Mouse (Mus musculus): ENCODE data around the gene Itgb7.
"Not testable (repeated sequence)": the region's sequence is repeated elsewhere in the genome, so short reads cannot be mapped to it uniquely, and the experiment has no call there.

Itgb7 gene

DNA sequence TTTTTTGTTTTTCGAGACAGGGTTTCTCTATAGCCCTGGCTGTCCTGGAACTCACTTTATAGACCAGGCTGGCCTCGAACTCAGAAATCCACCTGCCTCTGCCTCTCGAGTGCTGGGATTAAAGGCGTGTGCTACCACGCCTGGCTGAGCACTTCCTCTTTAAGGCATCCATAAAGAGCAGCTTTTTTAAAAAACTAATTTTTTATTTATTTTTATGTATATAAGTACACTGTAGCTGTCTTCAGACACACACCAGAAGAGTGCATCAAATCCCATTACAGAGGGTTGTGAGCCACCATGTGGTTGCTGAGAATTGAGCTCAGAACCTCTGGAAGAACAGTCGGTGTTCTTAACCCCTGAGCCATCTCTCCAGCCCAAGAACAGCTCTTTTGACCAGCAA, 6.1 kb downstream of the Itgb7 start:
- DNase-seq (ENCODE audit: low read depth, low spot score): not testable (repeated sequence)

- no peak for DNase-seq (ENCODE audit: low read depth, low spot score)
Observed at GRCm38 (mm10) chr15:102224992-102225617, 6.6 kb downstream of the Itgb7 start.

DNA sequence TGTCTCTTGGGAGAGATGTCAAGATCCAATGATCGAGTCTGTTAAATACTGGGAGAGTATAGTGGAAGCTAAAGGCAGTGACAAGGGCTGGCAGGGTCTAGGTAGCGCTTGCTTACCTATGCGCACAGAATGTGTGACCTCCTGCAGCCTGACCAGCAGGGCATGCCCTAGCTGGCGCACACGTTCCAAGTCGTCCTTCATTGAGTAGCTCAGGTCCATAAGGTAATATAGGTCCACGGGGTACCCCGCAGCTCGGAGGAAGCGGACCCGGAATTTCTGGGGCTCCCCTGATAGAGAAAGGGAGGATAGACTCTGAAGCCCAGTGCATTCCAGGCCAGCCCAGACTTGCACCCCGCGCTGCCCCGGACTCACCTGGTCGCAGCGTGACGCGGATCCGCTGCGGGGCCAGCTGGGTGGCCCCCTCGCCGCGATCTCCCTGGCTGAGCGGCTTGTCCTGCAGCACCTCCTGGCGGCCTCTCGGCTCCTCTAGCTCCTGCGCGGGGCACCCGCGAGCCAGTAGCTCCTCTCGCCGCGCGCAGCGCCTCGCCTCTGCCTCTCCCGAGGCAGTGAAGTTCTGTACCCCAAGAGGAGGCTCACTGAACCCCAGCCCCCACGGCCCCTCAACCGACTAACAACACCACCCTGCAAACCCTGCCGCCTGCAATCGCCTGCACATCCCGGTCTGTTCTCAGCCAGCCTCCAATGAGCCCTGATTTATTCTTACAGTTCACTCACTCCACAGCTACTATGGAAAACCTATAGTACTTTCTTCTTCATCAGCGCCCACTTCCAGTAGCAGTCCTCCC, 7.4 kb downstream of the Itgb7 start:
- peak; percentile 71 for DNase-seq (ENCODE audit: low read depth, low spot score)

DNA sequence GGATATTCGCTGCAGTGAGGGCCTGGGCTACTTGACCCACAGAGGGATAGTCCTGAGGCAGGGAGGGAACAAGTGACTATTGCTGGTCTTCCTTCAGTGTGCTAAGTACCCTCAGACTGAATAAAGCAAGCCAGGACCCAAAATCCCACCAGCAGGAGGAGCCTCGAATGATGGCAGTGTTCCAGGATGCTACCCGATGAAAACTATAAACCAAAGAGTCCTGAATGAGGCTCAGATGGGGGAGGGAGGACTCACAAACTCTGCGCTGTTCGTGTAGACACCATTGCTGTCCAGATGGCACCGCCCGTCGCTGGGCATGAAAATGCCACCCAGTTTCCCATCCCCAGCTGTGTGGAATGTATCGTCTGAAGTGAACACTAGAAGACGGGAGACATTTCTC, 9.4 kb downstream of the Itgb7 start:
- no peak for DNase-seq (ENCODE audit: low read depth, low spot score)

- no peak for DNase-seq (ENCODE audit: low read depth, low spot score)
Observed at GRCm38 (mm10) chr15:102217325-102217724, 14.4 kb downstream of the Itgb7 start.

GRCm38 (mm10) chr15:102216459-102217228, 15.1 kb downstream of the Itgb7 start:
- no peak for DNase-seq (ENCODE audit: low read depth, low spot score)

DNA sequence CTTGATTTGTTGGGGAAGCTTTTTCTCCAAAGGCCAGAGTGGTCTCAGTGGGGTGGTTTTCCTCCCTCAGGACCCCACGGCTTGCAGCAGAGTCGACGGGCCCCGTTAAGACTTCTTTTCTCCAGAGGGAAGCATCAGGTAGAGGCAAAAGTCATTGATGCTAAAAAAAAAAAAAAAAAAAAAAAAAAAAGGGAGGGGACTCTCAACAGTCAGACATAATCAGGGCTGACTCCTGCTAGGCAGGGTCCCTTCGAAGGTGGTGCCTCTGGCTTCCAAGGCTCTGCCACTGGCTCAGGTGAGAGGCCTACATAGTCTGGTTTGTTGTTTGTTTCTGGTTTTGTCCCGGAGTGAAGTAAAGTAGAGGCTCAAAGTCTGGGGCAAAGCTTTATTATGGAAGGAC, 16.1 kb downstream of the Itgb7 start:
- no peak for DNase-seq (ENCODE audit: low read depth, low spot score)

DNA sequence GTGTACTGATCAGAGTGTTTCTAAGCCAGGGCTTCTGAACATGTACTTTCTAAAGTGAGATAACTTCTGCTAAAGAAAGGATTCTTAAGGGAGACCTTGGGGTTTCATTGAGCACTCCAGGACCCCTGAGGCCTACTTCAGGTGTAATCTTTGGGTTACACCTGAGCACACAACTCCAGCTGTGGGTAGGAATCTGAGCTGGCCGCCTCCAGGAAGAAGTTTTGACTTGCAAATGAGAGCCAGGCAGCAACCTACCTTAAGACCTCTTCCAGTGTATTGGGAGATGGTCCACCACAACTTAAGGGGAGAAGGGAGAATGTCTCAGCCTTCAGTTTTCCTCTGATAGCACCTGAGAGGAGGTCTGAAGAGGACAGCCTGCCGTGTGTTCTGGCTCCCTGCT, 17.6 kb downstream of the Itgb7 start:
- no peak for DNase-seq (ENCODE audit: low read depth, low spot score)

DNA sequence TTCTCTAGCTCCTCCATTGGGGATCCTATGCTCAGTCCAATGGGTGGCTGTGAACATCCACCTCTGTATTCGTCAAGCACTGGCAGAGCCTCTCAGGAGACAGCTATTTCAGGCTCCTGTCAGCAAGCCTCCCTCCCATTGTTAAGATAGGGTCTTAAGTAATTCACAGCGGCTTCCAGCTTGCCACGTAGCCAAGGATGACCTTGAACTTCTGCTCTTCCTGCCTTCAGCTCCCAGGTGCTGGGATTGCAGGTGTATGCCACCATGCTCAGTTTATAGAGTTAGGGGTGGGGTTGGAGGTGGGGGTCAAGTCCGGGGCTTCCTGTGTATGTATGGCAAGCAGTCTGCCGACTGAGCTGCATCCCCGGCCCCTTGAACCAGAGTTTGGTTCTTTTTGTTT, 19.8 kb downstream of the Itgb7 start:
- DNase-seq (ENCODE audit: low read depth, low spot score): no peak

- no peak for DNase-seq (ENCODE audit: low read depth, low spot score)
Observed at GRCm38 (mm10) chr15:102210816-102211215, 20.9 kb downstream of the Itgb7 start.

- DNase-seq (ENCODE audit: low read depth, low spot score): no peak
Observed at GRCm38 (mm10) chr15:102209114-102209513, 22.6 kb downstream of the Itgb7 start.

- no peak for DNase-seq (ENCODE audit: low read depth, low spot score)
Observed at GRCm38 (mm10) chr15:102208092-102208561, 23.6 kb downstream of the Itgb7 start.

- no peak for DNase-seq (ENCODE audit: low read depth, low spot score)
Observed at GRCm38 (mm10) chr15:102207351-102207750, 24.4 kb downstream of the Itgb7 start.

GRCm38 (mm10) chr15:102205779-102206178, 26.0 kb downstream of the Itgb7 start:
- DNase-seq (ENCODE audit: low read depth, low spot score): no peak

- DNase-seq (ENCODE audit: low read depth, low spot score): no peak
Observed at GRCm38 (mm10) chr15:102204674-102205505, 26.9 kb downstream of the Itgb7 start, which contains the start of gene Csad. Gene Csad, minus strand, starts transcription at chr15:102204724.

DNA sequence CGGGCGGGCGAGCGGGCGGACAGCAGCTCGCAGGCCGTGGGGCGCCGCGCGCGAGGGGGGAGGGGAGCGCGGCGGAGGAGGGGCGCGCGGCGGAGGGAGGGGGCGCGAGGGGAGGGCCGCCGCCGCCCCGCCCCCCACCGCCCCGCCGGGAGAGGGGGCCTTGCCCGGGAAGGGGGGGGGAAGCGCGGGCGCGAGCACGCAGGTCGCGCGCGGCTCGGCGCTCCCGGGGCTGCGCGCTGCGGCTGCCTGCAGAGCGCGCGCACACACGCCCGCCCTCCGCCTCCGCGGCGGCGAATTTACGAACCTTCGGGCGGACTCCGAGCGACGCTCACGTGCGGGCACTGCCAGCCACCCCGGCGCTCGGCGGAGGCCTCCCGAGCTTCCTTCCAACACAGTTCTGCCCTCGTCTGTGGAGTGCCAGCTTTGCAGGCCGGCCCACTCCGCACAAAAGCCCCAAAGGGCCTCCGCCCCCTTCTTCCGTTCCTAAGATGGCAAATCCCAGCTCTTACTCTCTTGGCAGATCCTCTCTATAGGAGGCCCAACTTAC, 27.8 kb downstream of the Itgb7 start:
- DNase-seq (ENCODE audit: low read depth, low spot score): peak; percentile 85

- DNase-seq (ENCODE audit: low read depth, low spot score): peak; percentile 96
Observed at GRCm38 (mm10) chr15:102202971-102203834, 28.5 kb downstream of the Itgb7 start, which contains the start of gene Zfp740. Gene Zfp740, plus strand, starts transcription at chr15:102203249.

GRCm38 (mm10) chr15:102198841-102199240, 32.9 kb downstream of the Itgb7 start:
- peak; percentile 19 for DNase-seq (ENCODE audit: low read depth, low spot score)

GRCm38 (mm10) chr15:102195373-102195772, 36.4 kb downstream of the Itgb7 start:
- peak; percentile 27 for DNase-seq (ENCODE audit: low read depth, low spot score)

DNA sequence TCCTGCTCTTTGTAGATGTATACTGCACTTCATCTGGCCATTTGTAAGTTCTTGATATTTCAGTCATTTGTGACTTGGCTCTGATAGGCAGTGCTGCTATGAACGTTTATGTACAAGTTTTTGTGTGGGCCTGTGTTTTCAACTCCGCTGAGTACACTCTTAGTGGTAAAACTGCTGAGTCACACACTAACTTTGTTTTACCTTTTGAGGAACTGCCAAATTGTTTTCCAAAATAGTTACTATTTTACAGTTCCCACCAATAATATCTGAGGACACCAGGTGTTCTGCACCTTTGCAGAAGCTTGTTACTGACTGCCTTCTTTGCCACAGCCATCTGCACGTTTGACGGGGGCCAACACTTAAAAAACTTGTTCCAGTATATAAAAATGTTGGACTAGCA, 37.3 kb downstream of the Itgb7 start:
- peak; percentile 17 for DNase-seq (ENCODE audit: low read depth, low spot score)

Data from 3T3-L1 (cell line).